Mouse (Mus musculus) cerebellum, adult 2 months (tissue): ENCODE data around the gene Efna1. TPM values are rescaled to one million over a fixed set of nuclear protein-coding genes. Genes with fewer than 3 reads are reported as not detected.

ENCODE experiments used
- DNase-seq, 2 experiments: peaks; one replicate each; pipeline ENCODE4 v3.0.0; 2021
- H3K27ac ChIP-seq: fragments of 200-500 bp; 2 replicates; pipeline ENCODE4 v1.5.1; 2012; ENCODE audit warnings: low read length, control low read depth, inconsistent platforms; ENCODE audit not compliant: insufficient read depth
- H3K27me3 ChIP-seq: fragments of 200-500 bp; 2 replicates; pipeline ENCODE4 v1.6.1; 2012; ENCODE audit warnings: inconsistent platforms, mild to moderate bottlenecking, low read length, moderate library complexity; ENCODE audit not compliant: control insufficient read depth, insufficient read depth
- H3K4me1 ChIP-seq: fragments of 200-500 bp; 2 replicates; pipeline ENCODE4 v1.6.1; 2011; ENCODE audit warnings: low read length; ENCODE audit not compliant: control insufficient read depth, insufficient read depth
- H3K4me3 ChIP-seq: fragments of 200-500 bp; replicated peaks from 2 replicates; pipeline ENCODE3; 2011; ENCODE audit warnings: mild to moderate bottlenecking, low read depth, low read length, control low read depth; ENCODE audit not compliant: insufficient read depth
- CTCF ChIP-seq: fragments of 200-500 bp; IDR thresholded peaks from 2 replicates; pipeline ENCODE4 v1.5.1; 2011; ENCODE audit warnings: low read depth, mild to moderate bottlenecking, control low read depth, low read length, moderate library complexity, borderline replicate concordance; ENCODE audit not compliant: insufficient read depth
- POLR2A ChIP-seq: fragments of 200-500 bp; IDR thresholded peaks from 2 replicates; pipeline ENCODE4 v1.6.1; 2011; ENCODE audit warnings: low read length, control low read depth, borderline replicate concordance; ENCODE audit not compliant: insufficient read depth
- WGBS: fragments of 180-500 bp; shearing (Covaris S2); methylation state at CpG from one replicate; pipeline ENCODE4 v1.1.7; 2018; 5-methylcytosine and 5-hydroxymethylcytosine counted together
- polyA plus RNA-seq: library from polyadenylated mRNA; depleted of rRNA; stranded (reverse); fragments of >200 nt; gene quantifications from 2 replicates; pipeline ENCODE4 v1.2.3, GENCODE M21; 2012

Efna1 gene
- polyA plus RNA-seq, 1 experiment, result 14.2 TPM

DNA sequence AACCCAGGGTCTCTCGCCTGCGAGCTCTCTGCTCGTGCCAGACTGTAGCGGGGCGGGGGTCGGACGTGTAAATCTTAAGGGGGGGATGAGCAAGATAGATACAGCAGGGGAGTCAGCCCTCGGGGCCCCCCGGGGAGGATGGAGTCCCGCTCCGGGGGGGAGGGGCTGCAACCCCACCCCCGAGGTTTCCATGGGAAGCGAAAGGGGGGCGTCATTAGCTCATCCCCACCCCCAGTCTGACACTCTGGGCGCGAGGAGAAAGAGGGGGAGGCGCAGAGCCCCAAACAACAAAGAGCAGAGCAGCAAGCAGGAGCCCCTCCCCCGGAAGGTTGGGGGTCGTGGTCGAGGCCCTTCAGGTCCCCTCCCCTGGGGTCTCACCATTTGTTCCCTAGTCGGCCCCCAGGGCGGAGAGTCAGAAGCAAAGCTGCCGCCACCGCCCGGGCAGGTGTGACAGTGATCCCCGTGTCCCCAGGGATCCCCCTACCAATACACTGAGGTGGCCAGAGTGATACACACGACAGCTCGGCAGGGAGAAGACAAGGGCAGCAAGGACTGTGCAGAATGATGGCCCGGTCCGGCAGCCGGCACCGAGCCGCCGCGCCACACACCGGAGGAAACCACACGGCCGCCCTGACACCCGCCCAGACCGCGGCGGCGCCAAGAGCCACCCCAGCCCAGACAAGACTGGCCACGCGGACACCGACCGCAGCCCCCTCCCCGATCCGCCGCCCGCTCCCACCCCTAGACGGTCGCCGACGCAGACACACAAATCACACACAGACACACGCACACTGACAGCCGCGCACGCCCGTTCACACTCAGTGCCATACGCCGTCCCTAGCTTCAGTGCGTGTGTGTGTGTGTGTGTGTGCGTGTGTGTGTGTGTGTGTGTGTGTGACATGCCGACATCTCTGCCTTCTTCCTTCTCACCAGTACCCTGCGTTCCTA, 40.5 kb upstream of the Efna1 start:
- Histone ChIP-seq H3K27ac (no peak overlapping the region), H3K4me3 (peak overlapping the region; percentile 36), H3K27me3 (peaks cover 6% of the 10 kb centered on the region; the same call in 1 of the 2 replicates), H3K4me1 (peaks cover 9% of the 10 kb centered on the region; the same call in 1 of the 2 replicates)
- TF ChIP-seq CTCF, result no peak
- TF ChIP-seq POLR2A, result no peak
- under 1% methylated on average over 64 of the region's 66 CpGs for WGBS
- DNase-seq, result no peak

- TF ChIP-seq POLR2A (no peak), CTCF (no peak)
- under 1% methylated on average over 41 of the region's 41 CpGs for WGBS
- Histone ChIP-seq H3K27me3 (peaks cover 6% of the 10 kb centered on the region; the same call in 1 of the 2 replicates), H3K27ac (no peak overlapping the region), H3K4me3 (peak overlapping the region; percentile 3), H3K4me1 (peaks cover 13% of the 10 kb centered on the region)
- DNase-seq, result no peak
Measured at GRCm38 (mm10) chr3:89320581-89321182, 39.7 kb upstream of the Efna1 start.

DNA sequence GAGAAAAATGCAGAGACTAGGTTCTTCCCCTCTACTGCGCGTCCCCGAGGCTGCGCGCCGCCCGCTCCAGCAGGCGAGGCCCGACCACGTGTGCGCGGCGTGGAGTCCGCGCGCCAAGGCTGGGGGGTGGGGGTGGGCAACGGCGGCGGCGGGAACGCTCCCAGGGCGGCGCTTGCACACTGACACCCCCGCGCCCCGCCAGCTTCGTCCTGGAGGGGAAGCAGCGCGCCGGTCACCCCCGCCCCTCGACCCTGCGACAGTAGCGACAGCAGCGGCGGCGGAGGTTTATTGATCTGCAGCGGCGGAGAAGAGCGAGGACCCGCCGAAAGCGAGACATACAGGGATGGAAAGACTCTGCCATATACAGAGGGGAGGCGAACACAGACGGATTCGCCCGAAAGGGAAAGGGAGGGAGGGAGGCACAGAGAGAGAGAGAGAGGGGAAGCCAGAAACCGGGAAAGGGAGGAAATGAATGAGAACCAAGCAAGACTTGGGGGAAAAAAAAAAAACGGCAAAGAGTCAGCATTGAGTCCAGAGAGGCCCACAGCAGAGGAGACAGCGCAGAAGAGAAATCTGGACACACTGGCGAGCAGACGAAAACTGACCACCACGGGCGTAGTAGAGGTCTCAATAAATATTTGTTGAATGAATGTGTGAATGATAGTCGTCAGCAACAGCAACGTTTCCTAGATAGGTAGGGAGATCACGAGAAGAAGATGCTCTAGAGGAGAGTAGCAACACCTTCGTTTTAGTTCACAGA, 38.8 kb upstream of the Efna1 start:
- Histone ChIP-seq H3K4me3 (no peak overlapping the region), H3K27ac (no peak overlapping the region), H3K27me3 (peaks cover 6% of the 10 kb centered on the region; the same call in 1 of the 2 replicates), H3K4me1 (peaks cover 13% of the 10 kb centered on the region)
- DNase-seq, result no peak
- WGBS, result 4% methylated on average over 58 of the region's 58 CpGs
- TF ChIP-seq CTCF, result no peak
- TF ChIP-seq POLR2A, result no peak

- TF ChIP-seq POLR2A, result no peak
- no peak for TF ChIP-seq CTCF
- Histone ChIP-seq H3K27me3 (peaks cover 6% of the 10 kb centered on the region; the same call in 1 of the 2 replicates), H3K4me1 (peaks cover 13% of the 10 kb centered on the region), H3K4me3 (no peak overlapping the region), H3K27ac (no peak overlapping the region)
- WGBS, result 18% methylated on average over 21 of the region's 21 CpGs
- no peak for DNase-seq
Measured at GRCm38 (mm10) chr3:89318971-89319590, 38.1 kb upstream of the Efna1 start.

DNA sequence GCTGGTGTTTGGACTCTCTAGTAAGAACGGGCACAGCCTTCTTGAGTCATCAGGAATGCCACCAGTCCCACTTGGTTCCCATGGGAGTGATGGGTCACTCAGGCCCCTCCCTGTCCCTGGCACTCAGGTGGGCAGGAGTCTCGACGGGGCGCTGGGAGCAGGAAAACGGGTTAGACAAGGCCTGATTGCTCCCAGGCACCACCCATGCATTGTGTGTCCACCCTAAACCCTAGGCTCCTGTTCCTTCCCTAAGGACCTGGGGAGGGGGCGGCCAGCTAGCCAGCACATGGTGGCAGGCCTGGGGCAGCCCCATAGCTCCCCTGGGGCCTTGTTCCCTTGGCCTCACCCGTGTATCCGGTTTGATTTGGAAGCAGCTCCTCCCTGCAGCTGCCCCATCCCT, 37.4 kb upstream of the Efna1 start:
- DNase-seq, result no peak
- WGBS, result 52% methylated on average over 8 of the region's 8 CpGs
- H3K4me1 ChIP-seq, result peaks cover 13% of the 10 kb centered on the region
- no peak overlapping the region for H3K4me3 ChIP-seq
- H3K27ac ChIP-seq, result no peak overlapping the region
- H3K27me3 ChIP-seq, result peaks cover 6% of the 10 kb centered on the region; the same call in 1 of the 2 replicates
- no peak for TF ChIP-seq CTCF
- TF ChIP-seq POLR2A, result no peak

- Histone ChIP-seq H3K27ac (no peak overlapping the region), H3K4me3 (no peak overlapping the region), H3K4me1 (peaks cover 13% of the 10 kb centered on the region), H3K27me3 (peaks cover 6% of the 10 kb centered on the region; the same call in 1 of the 2 replicates)
- no peak for DNase-seq
- TF ChIP-seq POLR2A (no peak), CTCF (no peak)
- WGBS, result 67% methylated on average over 6 of the region's 6 CpGs
Measured at GRCm38 (mm10) chr3:89317246-89317645, 36.3 kb upstream of the Efna1 start.

- peak; percentile 83 to 89 for DNase-seq
- 4% methylated on average over 4 of the region's 4 CpGs for WGBS
- peaks cover 6% of the 10 kb centered on the region; the same call in 1 of the 2 replicates for H3K27me3 ChIP-seq
- TF ChIP-seq CTCF (peak; percentile 87), POLR2A (no peak)
- H3K27ac ChIP-seq, result no peak overlapping the region
- H3K4me3 ChIP-seq, result no peak overlapping the region
- H3K4me1 ChIP-seq, result peaks cover 12% of the 10 kb centered on the region
Measured at GRCm38 (mm10) chr3:89316833-89317232, 35.9 kb upstream of the Efna1 start.
